Mouse (Mus musculus) telencephalon, adult 2 months (tissue): ENCODE results near the gene Rassf8.

Experiments
- DNase-seq: peaks from one replicate; pipeline ENCODE4 v3.0.0-alpha.2; 2011; ENCODE audit warnings: low read depth, low spot score

Rassf8 gene

DNA sequence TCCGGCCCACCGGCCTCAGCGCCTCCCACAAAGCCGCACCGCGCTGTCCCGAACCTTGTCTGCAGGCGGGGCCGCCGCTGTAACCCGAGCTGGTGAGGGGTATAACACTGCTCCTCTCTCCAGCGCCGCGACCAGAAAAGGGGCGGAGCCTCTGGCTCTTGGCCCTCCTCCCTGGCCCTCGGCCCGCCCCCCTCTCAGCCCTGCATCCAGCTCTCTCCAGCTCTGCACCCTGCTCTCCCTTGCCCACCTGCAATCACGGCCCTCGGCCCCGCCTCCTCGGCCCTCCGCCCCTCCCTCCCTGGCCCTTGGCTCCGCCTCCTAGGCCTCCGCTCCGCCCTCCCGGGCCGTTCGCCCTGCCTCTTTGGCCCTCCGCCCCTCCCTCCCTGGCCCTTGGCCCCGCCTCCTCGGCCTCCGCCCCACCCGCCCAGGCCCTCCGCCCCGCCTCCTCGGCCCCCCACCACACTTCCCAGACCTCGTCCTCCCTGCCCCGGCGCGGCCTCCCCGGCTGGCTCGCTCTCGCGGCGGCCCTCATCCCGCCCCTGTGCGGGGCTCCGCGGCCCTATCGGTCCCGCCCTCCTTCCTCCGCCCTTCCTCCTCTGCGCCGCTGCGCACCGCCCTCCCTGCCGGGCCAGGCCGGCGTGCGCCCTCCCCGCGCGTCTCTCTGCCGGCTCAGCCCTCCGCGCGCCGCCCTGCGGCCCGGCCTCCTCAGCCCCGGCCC is at the start of gene Rassf8:
Gene Rassf8, plus strand, starts transcription at position 617 of the 718 bp plus-strand sequence.
- DNase-seq, result no peak

DNA sequence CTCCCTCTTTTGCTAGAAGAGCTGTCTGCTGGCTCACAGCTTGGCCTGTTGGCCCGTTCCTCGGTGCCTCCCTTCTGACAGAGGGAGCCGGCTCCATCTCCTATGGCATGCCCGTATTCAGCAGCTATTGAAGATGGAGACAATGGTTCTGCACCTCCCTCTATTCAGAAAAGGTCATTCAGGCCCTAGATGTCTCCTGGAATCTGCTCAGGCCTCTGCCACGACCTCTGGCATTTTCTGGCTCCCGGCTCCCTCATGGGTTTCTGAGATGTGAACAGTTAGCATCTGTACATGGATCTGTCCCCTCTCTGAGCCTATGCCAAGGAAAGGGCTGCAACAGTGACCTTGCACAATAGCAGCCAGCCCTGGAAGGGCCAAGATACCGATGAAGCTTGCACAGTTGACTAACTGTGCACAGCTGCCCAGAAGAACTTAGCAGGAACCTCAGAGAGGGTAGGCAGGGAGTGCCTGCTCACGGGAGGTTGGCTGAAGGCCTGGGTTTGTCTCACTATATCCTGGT is 45.5 kb upstream of the Rassf8 start:
- no peak for DNase-seq

DNA sequence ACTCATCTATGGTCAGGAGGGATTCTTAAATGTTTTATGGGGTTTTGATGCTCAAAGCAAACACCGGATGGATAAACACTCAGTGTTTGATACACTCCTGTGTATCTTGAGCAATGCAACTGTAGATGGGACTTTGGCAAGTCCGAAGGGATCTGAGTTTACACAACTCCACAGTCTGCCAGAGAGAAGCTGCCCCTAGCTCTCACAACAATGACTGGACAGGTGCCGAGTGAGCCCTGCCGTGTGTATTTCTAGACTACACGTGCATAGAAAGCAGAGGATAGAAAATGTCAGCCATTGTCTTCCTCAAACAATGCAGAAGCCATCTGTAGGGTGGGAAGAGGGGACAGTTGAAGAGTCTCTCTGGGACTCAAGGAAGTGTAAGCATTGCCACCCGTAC is 42.9 kb upstream of the Rassf8 start:
- no peak for DNase-seq

DNA sequence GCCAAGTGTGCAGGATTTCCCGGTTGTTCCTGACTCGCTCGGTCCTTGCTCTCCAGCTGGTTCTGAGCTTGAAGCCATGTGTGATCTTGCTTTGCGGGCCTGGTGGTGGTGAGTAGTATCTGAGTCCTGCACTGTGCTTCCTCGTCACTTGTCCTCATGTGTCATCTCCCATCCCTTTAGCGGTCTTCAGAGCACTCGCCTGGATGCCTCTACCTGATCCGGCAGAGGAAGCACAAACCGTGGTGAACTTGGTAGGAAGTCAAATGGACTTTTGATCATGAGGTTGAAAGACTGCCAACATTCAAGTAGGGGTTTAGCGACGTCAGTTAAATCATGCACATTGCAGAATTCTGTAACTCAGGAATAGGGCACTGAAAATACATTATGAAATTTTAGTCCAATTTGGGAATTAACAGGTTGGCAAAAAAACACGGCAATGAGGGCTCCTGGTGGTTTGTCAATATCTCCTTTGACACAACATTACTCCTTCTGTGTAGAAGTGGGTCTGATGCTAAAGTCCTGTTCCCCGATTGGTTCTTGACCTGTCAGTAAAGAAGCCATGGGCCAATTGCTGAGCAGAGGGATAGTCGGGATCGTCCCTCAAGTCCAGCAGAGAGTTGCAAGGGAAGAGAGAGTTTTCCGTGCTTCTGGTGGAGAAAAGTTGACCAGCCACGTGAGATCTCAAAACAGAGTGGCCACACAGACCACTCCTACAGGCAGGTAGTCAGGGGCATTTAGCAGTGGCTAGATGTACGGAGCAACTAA is 36.4 kb upstream of the Rassf8 start:
- DNase-seq, result no peak

DNA sequence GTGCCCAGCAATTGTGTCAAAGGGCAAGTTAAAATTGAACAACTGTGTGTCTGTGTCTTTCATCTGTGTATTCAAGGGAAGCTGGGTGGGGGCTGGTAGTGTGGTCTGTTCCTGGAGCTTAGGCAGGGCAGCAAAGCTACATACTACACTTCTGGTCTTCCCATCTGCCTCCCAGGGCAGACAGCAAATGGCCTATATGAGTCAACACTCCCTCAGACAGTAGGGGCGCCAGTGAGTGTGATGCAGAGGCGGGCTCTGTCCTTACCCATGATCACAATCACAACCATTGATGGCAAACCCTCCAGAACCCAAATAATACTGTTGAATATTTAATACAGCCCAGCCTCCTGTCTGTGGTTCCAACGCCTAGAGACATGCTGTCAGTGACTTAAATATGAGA is 35.8 kb upstream of the Rassf8 start:
- DNase-seq, result no peak

DNA sequence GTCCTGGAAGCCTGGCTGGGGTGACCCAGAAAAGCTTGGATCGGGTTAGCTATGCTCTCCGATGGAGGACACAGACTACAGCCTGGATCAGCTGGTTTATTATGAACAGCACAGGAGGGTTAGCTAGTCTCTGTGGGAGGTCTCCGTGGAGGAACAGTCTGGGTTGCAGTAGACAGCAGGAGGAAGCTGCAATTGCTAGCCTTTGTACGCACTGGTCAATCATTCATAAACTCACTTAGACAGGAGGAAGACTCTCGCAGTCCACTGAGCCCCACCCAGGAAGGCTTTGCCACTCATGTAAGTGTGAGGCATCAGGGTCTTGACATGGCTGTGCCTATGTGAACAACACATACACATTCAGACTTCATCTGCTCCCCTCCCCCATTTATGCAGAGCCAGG is 35.2 kb upstream of the Rassf8 start:
- DNase-seq, result no peak

DNA sequence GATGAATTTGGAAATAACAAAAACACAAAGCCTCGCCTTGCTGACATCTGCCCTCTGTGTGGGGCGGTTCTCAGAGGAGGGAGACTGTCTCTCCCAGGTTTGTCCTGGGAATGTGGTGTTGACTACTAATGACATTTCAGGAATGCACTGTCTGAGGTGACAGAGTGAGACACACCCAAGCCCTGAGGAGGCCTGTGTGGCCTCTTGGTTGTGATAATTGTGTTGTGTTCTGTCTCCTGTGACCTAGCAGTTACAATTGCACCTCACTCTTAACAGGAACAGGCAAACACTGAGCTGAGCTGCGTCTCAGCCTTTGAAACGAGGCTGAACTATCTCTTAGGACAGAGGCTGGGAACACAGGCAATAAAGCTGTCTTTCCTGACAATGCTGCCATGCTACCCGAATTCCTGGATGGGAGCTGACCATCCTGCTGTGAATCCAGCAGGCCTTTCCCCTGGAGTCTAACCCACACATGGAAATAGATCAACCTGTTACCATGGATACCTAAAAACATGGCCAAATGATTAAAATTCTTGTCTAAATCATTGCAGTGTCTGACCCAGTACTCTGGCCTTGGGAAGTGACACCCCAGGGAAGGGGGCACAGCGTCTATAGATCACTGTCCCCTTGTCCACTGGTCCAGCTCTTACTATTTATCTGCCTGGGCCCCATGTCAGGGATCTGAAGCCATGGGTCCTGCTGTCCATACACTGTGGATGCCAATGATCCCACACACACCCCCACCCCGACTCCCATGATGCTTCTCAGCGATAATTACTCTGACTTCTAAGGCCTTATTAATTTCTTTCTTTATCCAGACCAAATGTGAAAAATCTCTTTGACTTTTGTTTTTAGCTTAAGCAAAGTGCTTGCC is 33.1 kb upstream of the Rassf8 start:
- DNase-seq, result no peak

DNA sequence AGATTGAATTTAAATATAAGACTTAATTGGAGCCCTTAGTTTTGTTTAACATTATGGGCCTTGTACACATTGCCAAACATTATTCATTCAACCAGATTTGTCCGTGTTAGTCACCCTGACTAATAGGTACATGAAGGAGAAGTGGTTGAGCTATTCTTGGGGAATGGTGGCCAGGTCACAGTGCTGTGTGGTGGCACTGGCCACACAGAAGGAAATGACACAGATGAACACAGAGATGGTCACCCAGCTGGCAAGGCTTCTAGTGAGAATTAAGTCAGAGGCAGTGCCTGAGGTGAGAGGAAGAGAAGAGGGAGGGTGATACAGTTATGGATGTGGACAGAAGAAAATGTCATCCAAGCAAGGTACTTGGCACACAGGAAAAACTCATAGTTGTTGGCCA is 32.4 kb upstream of the Rassf8 start:
- DNase-seq, result no peak

DNA sequence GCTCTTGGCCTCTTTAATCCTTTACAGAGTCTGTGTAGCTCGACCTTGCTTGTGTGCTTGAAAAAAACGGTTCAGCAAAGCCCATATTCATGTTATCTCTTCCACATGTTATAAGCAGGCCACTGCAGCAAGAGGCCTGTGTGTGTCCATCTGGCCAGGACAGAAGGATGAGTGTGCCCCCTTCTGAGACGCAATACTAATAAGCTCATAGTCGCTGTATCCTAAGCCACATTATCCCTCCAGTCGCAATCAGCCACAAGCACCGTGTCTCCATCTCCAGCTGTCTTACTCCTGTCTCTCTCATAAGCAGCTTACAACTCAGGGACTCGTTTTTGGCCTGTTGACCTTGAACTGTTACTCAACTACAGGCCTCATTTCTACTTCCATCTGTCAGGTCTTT is 24.0 kb upstream of the Rassf8 start:
- no peak for DNase-seq

DNA sequence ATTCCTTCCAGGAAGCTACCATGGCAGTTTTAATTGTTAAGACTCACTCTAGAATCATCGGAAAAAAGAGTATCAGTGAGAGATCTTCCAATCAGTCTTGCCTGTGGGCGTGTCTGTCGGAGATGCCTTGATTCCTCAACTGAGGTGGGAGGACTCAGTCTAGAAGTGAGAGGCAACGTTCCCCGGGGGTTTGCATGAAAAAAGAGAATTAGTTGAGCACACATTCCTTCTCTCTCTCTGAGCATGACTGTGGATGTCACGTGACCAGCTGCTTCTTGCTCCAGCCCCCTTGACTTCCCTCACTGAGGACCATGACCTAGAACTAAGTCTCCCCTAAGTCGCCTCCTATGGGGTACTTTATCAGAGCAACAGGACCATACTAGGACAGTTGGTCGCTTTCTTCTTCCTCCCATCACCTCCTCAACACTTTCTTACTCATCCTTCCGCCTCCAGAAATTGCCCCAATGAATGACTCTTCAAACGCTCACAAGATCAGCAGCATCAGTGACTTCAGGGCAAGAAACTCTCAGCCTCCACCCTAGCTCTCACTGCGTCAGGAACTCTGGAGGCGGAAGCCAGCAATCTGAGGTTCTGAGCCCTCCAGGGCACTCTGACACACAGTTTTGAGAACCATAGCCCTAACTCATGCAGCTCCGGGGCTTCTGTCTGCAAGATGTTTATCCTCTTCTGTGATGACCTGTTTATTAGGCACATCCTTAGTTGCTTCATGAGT is 23.3 kb upstream of the Rassf8 start:
- no peak for DNase-seq

DNA sequence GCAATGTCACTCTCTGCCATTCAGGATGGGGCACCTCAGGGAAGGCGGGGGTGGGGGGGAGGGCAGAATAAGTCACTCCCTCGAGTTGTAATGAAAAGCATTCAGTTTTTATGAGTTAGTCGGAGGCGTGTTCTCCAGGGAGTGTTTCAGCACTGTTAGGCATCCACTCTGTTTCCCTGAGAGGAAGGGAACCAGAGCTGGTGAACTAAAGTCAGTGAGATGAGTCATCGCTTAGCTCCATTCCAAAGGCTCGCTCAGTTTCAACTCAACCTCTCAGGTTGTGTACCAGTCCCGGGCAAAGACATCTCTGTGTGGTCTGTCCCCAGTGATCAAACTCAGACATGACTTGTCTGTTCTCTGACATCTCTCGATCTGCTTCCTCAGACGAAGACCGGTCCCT is 20.7 kb upstream of the Rassf8 start:
- no peak for DNase-seq

DNA sequence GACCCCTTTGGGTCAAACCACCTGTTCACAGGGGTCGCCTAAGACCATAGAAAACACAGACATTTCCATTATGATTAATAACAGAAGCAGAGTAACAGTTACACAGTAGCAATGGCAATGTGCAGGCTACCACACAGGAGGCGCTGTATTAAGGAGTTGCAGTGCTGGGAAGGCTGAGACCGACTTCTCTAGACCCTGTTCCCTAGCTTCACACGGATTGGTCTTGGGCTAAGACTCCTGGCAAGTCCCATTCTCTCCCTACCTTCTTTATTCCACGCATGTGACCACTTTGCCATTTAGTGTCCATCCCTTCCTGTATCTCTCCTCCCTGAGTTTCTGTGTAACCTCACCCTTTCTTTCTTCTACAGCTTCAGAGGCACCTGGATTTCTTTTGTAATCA is 19.6 kb upstream of the Rassf8 start:
- no peak for DNase-seq

DNA sequence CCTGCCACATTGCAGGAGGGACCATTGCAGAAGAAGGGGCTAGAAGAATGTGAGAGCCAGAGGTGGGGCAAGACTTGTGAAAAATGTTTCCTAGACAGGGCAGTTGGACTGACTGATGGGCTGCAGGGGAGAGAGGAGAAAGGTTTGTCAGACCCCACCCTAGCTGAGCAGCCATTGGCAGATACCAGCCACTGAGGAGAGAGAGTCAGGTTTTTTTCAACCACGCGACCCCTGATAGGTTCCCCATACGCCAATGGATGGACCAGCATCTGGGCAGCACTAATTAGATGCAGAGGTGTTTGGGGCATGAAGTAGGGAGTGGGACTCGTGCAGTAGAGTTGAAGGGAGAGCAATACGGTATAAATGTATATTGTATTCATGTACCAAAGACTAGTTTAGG is 13.7 kb upstream of the Rassf8 start:
- no peak for DNase-seq

DNA sequence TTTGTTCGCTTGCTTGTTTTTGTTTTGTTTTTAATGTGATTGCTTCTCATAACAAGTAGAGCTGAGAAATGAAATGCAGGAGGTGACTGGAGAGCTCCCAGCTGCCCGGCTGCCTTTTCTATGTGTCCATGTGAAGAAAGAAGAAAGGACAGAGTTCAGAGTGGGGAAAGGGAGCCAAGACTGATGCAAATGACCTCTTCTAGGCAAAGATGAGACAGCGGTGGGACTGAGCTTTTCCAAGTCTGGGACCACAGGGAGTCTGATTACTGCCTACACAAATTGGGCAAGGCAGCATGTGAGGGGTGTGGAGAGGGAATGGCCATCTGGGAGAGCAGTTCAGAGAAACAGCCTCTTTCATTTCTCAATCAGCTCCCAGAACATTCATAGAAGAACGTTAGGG is 13.3 kb upstream of the Rassf8 start:
- DNase-seq, result no peak

DNA sequence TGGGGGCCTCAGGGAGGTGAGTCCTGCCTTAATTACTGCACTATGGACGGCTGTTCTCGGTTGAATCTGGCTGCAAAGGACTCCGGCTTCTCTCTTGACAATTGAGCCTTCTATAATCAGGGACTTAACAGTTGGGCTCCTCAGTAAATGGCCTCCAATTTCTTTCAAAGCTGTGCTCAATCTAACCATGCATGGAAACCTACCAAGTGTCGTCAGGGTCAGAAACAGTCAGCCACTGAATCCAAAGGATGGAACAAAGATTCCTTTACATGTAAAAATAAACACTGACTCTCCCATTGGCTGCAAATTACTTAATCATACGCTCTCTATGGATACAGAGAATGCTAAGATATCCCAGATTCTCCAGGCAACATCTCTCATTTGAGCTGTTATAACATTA is 12.6 kb upstream of the Rassf8 start:
- DNase-seq, result no peak

DNA sequence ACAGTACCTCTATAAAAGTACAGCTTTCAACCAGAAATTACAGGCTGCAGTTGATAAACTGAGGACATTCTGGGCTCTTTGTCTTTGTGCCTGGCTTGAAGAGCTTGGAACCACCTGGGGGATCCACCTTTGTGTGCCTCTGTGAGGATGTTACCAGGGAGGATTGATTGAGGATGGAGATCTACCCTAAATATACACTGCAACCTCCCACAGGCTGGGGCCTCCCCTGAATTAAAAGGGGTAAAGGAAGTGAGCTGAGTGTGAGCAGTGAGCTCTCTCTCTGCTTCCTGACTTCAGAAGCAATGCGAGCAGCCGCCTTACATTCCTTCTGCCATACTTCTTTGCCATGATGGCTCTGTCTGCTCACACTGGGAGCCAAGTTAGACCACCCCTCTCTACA is 10.4 kb upstream of the Rassf8 start:
- DNase-seq, result no peak

DNA sequence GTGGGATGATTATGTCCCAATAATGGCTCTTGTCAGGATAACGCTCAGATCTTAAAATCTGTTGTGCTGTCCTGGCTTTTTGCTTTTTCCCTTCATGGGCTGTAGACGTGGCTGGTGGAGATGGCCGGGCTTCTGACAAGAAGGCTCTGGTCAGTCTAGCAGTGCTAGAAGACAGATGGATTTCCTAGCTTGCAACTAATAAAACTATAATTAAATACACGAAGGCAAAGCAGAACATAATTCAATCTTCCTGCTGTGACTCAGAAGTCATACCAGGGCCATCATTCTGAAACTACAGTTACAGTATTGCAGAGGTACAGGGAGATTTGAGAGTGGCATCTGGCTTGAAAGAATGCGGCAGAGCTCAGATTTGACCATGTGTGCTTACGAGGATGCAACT is 7.3 kb upstream of the Rassf8 start:
- no peak for DNase-seq

DNA sequence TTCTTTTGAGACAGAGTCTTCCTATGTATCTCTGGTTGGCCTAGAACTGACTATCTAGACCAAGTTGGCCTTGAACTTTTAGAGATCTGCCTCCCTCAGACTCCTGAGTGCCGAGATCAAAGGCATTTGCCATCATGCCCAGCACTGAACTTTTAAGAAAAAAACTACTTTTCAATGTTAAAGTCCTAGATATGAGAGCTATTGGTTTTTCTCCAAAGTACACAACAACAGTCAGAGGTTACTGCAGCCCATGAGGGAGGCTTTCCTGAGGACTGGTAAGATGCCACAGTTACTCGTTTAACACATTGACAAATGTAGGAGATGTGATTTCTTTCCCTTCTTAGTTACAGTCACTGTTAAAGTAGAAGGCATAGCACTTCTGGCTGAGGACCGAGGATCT is 6.5 kb upstream of the Rassf8 start:
- DNase-seq, result no peak

DNA sequence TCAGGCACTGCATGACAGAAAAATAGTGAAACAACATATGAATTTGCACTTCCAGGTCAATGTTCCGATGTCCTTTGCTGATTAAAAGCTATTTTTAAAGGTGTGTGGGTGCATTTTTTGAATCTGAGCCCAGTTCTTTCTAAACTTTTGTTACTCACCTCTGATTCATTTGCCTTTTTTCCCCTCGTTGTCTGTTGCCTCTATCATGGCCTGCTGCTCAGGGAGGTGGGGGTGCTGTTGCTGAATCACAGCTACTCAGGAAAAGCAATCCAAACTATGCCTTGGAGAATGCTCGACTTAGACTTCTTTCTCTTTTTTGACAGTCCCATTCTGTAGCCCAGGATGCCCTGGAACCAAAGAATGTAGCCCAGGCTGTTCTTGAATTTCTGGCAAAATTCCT is 1.3 kb upstream of the Rassf8 start:
- DNase-seq, result no peak

DNA sequence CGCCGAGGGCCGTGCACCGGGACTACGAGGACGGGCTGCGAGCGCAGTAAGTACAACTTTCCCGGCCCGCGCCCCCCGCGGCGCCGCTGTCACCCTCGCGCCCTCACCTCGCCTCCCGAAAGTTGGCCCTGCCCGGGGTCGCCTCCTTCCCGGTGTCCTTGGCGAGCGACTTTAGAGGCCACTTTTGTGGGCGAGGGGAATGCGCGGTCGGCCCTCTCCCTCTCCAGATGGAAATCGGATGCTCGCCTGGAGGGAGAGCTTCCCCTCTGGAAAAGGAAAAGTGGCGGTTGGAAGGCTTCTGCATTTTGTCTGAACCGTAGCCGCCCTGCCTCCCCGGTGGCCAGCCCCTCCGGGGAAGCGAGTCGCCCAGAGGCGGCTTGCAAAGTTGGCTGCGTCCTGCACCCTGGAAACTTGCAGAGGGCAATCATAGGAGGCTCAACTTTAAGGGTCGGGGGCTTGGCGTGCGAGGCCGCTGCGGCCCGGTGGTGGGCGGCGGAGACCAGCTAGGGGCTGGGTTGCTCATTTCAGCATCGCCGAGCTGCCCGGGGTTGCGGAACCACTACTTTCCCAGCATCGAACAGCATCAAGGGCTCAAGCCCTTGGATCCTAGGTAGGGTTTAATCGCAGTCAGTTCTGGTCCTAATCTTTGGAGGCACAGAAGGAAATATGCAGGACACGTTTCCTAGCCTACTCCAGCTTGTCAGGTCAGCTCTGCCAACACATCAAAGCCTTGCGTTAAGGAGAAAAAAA is 548 bp downstream of the Rassf8 start:
- no peak for DNase-seq
